Mouse (Mus musculus) bone marrow, adult 2 months (tissue): ENCODE measurements around the gene Hoxa13. TPM values are rescaled to one million over a fixed set of nuclear protein-coding genes. Genes with fewer than 3 reads are reported as not detected.

Experiments
- H3K27ac ChIP-seq: fragments of 200-500 bp; 2 replicates; pipeline ENCODE4 v1.5.1; 2012; ENCODE audit warnings: low read depth, mild to moderate bottlenecking, control low read depth, inconsistent platforms, low read length; ENCODE audit not compliant: control insufficient read depth, poor library complexity, insufficient read depth
- H3K4me1 ChIP-seq: fragments of 200-500 bp; 2 replicates; pipeline ENCODE4 v1.6.1; 2011; ENCODE audit warnings: low read length; ENCODE audit not compliant: control insufficient read depth, insufficient read depth
- H3K4me3 ChIP-seq: fragments of 200-500 bp; replicated peaks from 2 replicates; pipeline ENCODE3; 2011; ENCODE audit warnings: mild to moderate bottlenecking, low read depth, low read length, control low read depth; ENCODE audit not compliant: control insufficient read depth
- CTCF ChIP-seq: fragments of 200-500 bp; IDR thresholded peaks from 2 replicates; pipeline ENCODE4 v1.5.1; 2011; ENCODE audit warnings: low read length, control low read depth; ENCODE audit not compliant: control insufficient read depth, insufficient read depth
- POLR2A ChIP-seq: fragments of 200-500 bp; IDR thresholded peaks from 2 replicates; pipeline ENCODE4 v1.6.1; 2011; ENCODE audit warnings: low read depth, mild to moderate bottlenecking, control low read depth, low read length, borderline replicate concordance; ENCODE audit not compliant: control insufficient read depth
- WGBS: fragments of 180-500 bp; shearing (Covaris S2); methylation state at CpG from one replicate; pipeline ENCODE4 v1.1.7; 2018; 5-methylcytosine and 5-hydroxymethylcytosine counted together
- polyA plus RNA-seq: library from polyadenylated mRNA; stranded (reverse); fragments of >200 nt; gene quantifications from 2 replicates; pipeline ENCODE4 v1.2.4, GENCODE M21; 2011; ENCODE audit warnings: low replicate concordance; ENCODE audit not compliant: missing spikeins, insufficient read depth, insufficient read length

The Hoxa13 gene
- polyA plus RNA-seq, 1 experiment: not detected

GRCm38 (mm10) chr6:52236806-52237205, 23.9 kb downstream of the Hoxa13 start:
- no peak overlapping the region for H3K27ac ChIP-seq
- 84% methylated on average over 3 of the region's 3 CpGs for WGBS
- no peak for TF ChIP-seq CTCF
- TF ChIP-seq POLR2A: no peak
- no peak overlapping the region for H3K4me3 ChIP-seq
- H3K4me1 ChIP-seq: no peaks in the 10 kb centered on the region

GRCm38 (mm10) chr6:52235866-52236265, 24.8 kb downstream of the Hoxa13 start:
- Histone ChIP-seq H3K4me3 (no peak overlapping the region), H3K4me1 (no peaks in the 10 kb centered on the region), H3K27ac (no peak overlapping the region)
- 72% methylated on average over 6 of the region's 6 CpGs for WGBS
- TF ChIP-seq CTCF (no peak), POLR2A (no peak)

DNA sequence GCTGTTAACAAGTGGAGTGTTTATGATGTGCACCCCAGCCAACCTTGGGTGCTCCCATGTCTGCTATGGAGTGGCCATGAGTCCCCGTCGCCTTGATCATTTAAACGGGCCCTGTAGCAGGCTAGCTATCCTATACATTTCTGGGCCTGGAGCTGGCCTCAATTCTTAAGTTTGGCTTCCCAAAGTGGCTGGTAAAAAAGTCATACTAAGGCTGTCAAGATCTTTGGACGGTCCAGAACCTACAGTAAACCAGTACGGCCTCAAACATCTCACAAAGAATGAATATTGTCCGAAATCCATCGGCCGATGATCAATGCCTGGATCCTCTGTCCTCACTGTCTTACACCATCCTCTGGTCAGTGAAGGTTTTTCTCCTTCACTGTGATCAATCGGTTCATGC, 25.4 kb downstream of the Hoxa13 start:
- Histone ChIP-seq H3K4me1 (no peaks in the 10 kb centered on the region), H3K4me3 (no peak overlapping the region), H3K27ac (no peak overlapping the region)
- WGBS: 80% methylated on average over 9 of the region's 9 CpGs
- TF ChIP-seq CTCF (no peak), POLR2A (no peak)

- WGBS: 2% methylated on average over 67 of the region's 68 CpGs
- TF ChIP-seq POLR2A: no peak
- TF ChIP-seq CTCF: no peak
- Histone ChIP-seq H3K4me1 (no peaks in the 10 kb centered on the region), H3K27ac (peak overlapping the region; percentile 48; the same call in 1 of the 2 replicates), H3K4me3 (no peak overlapping the region)
These were observed 26.1 kb downstream of the Hoxa13 start for GRCm38 (mm10) chr6:52234428-52235140.

GRCm38 (mm10) chr6:52233546-52234427, 26.9 kb downstream of the Hoxa13 start:
- no peak for TF ChIP-seq CTCF
- no peak for TF ChIP-seq POLR2A
- no peaks in the 10 kb centered on the region for H3K4me1 ChIP-seq
- H3K27ac ChIP-seq: peak overlapping the region; percentile 48; the same call in 1 of the 2 replicates
- 2% methylated on average over 70 of the region's 70 CpGs for WGBS
- H3K4me3 ChIP-seq: peak overlapping the region; percentile 9

DNA sequence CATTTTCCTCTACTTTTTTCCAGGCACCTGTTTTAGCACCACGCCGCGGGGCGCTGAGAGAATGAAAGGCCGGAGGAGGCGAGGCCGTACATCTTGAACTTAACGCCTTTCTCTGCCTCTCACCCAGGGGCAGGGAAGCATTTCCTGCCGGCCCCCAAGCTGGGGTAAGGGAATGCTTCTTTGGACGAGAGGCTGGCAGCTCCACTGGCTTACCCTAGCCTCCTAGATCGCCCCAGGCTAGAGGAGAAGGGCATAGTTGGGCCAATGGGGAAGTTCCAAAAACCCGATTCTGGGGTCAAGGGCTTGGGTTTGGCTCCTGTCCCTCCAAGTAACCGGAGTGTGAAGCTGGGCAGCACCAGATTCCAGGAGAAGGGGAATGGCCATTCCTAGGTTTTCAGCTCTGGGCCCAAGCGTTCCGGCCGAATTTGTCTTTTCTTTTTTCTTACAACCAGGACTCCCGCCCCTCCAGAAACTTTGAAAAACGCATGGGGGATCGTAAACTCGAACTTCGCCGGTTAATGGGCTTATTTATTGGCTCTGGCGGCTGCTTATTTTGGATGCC, 27.6 kb downstream of the Hoxa13 start:
- TF ChIP-seq CTCF (no peak), POLR2A (no peak)

DNA sequence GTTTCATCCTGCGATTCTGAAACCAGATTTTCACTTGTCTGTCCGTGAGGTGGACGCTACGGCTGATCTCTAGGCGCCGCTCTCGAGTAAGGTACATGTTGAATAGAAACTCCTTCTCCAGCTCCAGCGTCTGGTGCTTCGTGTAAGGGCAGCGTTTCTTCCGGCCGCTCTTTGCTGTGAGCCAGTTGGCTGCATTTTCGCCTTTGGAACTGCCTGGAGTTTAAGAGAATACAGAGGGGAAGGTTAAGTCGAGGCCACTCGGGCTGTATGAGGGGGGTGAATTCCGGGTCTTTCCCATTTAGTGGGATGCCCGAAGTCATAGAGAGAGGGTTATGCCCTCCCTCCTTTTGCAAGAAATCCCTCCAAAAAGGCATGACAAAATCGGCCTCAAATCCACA, 28.1 kb downstream of the Hoxa13 start:
- TF ChIP-seq POLR2A (no peak), CTCF (no peak)
- WGBS: under 1% methylated on average over 18 of the region's 18 CpGs
- Histone ChIP-seq H3K4me3 (no peak overlapping the region), H3K4me1 (no peaks in the 10 kb centered on the region), H3K27ac (no peak overlapping the region)

More for the DNA sequence above, 27.6 kb downstream of the Hoxa13 start:
- no peak overlapping the region for H3K4me3 ChIP-seq
- H3K27ac ChIP-seq: no peak overlapping the region
- WGBS: 8% methylated on average over 23 of the region's 23 CpGs
- no peaks in the 10 kb centered on the region for H3K4me1 ChIP-seq
